Comparison of ENCODE assay signal across 9 mouse cellular contexts in genomic region chr6:97457954-97458353, GRCm38 (mm10).
DNase-seq lines count a peak whose midpoint lies in the region; ATAC-seq lines count a peak whose summit lies in the region.
"Had no signal": no experiment of that assay in that cellular context is flagged by ENCODE, and none has a peak within 500 bp of the region (broad histone marks: within the 10 kb centered on the region; RNA-seq: fewer than 3 reads in every experiment).

No protein-coding gene starts in this region.

- no peak for ATAC-seq in liver, embryonic 11.5 days (replicated peaks; ENCODE audit: low FRiP score)

- peak overlapping the region; percentile 35 for H3K4me2 ChIP-seq in liver, embryonic 11.5 days

- H3K9ac ChIP-seq in liver, embryonic 11.5 days (ENCODE audit: low read depth, low read length) = no peak overlapping the region

- WGBS in liver, embryonic 11.5 days = 11% methylated on average over 3 of the region's 3 CpGs

- intact Hi-C loops in gastrocnemius, postnatal 36 days (cut with DNase I) = no loop called here
- intact Hi-C loops in heart, postnatal 25 days (cut with DNase I) = loop anchor here (2.0 kb wide), 2 partner anchors 37 to 63 kb away; no protein-coding TSS in a partner anchor

- no peaks in the 10 kb centered on the region; the same call in 1 of the 2 replicates for H3K4me1 ChIP-seq in liver, embryonic 11.5 days (replicated peaks; ENCODE audit: control insufficient read depth, insufficient read depth, low read length)

- H3K4me3 ChIP-seq in liver, embryonic 11.5 days (ENCODE audit: low read depth, low read length) = no peak overlapping the region
- H3K4me3 ChIP-seq: erythroblast, embryonic 14.5 days had no signal

- no peaks in the 10 kb centered on the region for H3K36me3 ChIP-seq in liver, embryonic 11.5 days (ENCODE audit: control insufficient read depth, insufficient read depth, low read length)

- H3K27me3 ChIP-seq in liver, embryonic 11.5 days (replicated peaks; ENCODE audit: control insufficient read depth, insufficient read depth, low read length) = no peaks in the 10 kb centered on the region

- DNase-seq in gastrocnemius, postnatal 25 days = peak; percentile 51
- no peak for DNase-seq in gastrocnemius, postnatal 36 days
- DNase-seq in brain, adult 2 months (ENCODE audit: low read depth, low spot score) = peak; percentile 43
- DNase-seq in heart, postnatal 25 days (ENCODE audit: low spot score) = peak; percentile 47
- DNase-seq in liver, embryonic 11.5 days (ENCODE audit: low spot score) = no peak
- peak; percentile 57 for DNase-seq in skeletal muscle tissue, adult 2 months (ENCODE audit: low read depth, low spot score)
- no peak for DNase-seq in cerebellum, postnatal 14 days
- no peak for DNase-seq in left cerebral cortex, adult 11 months (ENCODE audit: low spot score)

- no peak overlapping the region for H3K27ac ChIP-seq in liver, embryonic 11.5 days (ENCODE audit: low read depth, low read length)

- no peaks in the 10 kb centered on the region for H3K9me3 ChIP-seq in liver, embryonic 11.5 days (ENCODE audit: control insufficient read depth, low read length)

Comparison
In these comparisons a context has a peak if more than half of its experiments do, and no peak if none do; other contexts are left out.
1. DNase-seq: peak in gastrocnemius, postnatal 25 days (single experiment), brain, adult 2 months (single experiment), heart, postnatal 25 days (single experiment) and skeletal muscle tissue, adult 2 months (single experiment); none in gastrocnemius, postnatal 36 days (0 of 2), liver, embryonic 11.5 days (single experiment), cerebellum, postnatal 14 days (0 of 2) and left cerebral cortex, adult 11 months (single experiment).